Mouse (Mus musculus): ENCODE data around the gene Mtus2.

The Mtus2 gene

GRCm38 (mm10) chr5:148346543-148346942 is 389.4 kb downstream of the Mtus2 start:
- DNase-seq (ENCODE audit: low spot score): no peak

DNA sequence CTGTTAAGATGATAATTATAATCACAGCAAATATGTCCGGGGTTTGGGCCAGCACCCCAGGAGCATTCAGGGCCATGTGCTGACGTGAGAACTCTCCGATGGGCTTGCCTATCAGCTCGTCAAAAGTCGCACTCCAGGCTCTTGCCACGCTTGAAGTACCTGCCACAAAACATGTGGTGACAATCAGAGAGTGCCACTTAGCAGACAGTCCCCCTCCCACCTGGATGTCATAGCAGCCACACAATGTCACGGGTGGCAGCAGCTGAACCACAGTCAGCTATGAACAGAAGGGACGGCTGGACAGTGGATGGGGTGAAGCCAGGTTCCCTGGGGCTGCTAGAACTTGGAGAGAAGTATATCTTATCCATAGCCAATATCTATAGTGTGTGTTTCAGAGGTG is 391.0 kb downstream of the Mtus2 start:
- no peak for DNase-seq (ENCODE audit: low spot score)

GRCm38 (mm10) chr5:148349327-148350011 is 392.3 kb downstream of the Mtus2 start:
- DNase-seq (ENCODE audit: low spot score): peak; percentile 57

- no peak for DNase-seq (ENCODE audit: low spot score)
Observed at GRCm38 (mm10) chr5:148353429-148353828, 396.3 kb downstream of the Mtus2 start.

DNA sequence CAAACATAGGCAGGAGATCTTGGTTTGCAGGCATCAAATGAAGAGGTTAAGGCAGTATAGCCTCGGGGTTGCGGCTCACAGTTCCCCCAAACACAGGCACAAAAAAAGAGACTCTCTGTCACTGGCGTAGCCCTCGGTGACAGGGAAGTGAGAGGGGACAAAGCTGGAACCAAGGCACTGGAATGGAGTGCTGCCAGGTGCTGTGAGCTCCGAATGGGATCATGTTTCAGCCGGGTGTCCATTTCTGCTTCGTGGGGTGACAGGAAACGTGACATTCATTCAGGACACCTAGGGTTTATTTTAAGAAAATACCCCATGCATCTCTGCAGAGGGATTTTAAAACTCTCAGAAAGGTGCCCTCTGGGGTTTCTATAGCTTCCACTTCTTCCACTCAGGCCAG is 397.4 kb downstream of the Mtus2 start:
- no peak for DNase-seq (ENCODE audit: low spot score)

DNA sequence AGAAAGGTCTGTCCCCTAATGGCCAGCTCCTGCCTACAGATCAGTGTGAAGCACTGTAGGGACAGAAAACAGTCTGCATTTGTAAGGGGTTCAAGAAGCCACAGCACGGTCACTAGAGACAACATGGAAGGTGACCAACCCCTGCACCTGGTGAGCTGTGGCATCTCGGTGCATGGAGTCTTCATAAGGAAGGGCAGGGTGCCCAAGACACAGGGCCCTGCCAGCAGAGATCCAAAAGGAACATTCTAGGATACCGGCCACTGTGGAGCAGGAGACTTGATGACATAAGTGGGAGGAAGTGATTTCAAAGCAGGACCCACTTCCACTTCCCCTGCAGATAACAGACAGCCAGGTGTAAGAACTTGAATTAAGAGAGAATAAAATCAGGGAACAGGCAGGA is 398.7 kb downstream of the Mtus2 start:
- no peak for DNase-seq (ENCODE audit: low spot score)

- DNase-seq (ENCODE audit: low spot score): no peak
Observed at GRCm38 (mm10) chr5:148357168-148357567, 400.0 kb downstream of the Mtus2 start.

DNA sequence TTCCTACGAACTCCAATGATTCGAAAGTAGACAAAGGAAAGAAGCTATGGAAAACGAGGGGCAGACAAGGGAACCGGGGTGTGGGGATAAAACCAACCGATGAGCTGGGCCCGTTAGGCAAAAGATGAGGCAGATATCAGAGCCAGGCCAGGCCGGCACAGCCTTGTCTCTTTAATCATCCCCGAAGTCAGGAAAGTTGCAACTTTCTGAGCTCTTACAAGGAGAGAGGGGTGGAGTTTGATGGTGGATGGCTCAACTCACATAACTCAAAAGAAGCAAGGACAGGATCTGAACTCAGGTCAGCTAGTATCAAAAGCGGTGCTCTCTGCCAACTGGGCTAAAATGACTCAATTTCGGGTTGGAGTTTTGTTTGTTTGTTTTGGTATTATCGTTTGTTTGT is 402.0 kb downstream of the Mtus2 start:
- DNase-seq (ENCODE audit: low spot score): no peak

- peak; percentile 24 for DNase-seq (ENCODE audit: low spot score)
Observed at GRCm38 (mm10) chr5:148360922-148361758, 404.0 kb downstream of the Mtus2 start.

- no peak for DNase-seq (ENCODE audit: low spot score)
Observed at GRCm38 (mm10) chr5:148361759-148362010, 404.6 kb downstream of the Mtus2 start.

DNA sequence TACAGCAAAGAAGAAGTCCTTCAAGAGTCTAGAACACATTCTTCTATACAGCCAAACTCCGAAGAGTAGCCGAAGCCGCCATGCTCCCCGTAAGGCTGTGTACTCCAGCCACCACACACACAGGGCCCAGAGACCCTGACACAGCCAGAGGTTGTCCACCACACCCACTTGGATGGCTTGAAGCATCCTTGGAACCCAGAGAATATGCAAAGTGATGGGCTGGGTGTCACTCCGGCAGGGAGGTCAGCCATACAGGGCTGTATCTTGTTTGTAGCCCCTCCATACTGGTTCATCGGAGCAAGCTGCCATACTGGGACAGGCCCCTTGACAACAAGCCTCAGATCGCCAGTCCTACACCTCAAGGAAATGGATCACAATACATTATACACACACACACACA is 405.2 kb downstream of the Mtus2 start:
- DNase-seq (ENCODE audit: low spot score): no peak

GRCm38 (mm10) chr5:148363441-148364113 is 406.5 kb downstream of the Mtus2 start:
- peak; percentile 39 for DNase-seq (ENCODE audit: low spot score)

Measured in adipocyte (in vitro differentiated cells).